Mouse (Mus musculus) G1E (cell line): ENCODE measurements around the gene Mrpl2. TPM values are rescaled to one million over a fixed set of nuclear protein-coding genes. Genes with fewer than 3 reads are reported as not detected.

Source experiments
- ATAC-seq: 2 replicates; pipeline ENCODE4 v1.8.0; 2016; ENCODE audit warnings: mild to moderate bottlenecking; ENCODE audit not compliant: insufficient number of reproducible peaks, poor library complexity, low FRiP score, severe bottlenecking; ENCODE audit errors: extremely low read depth
- DNase-seq: peaks from one replicate; pipeline ENCODE4 v3.0.0; 2012; ENCODE audit warnings: low spot score
- H3K27me3 ChIP-seq: 2 replicates; pipeline ENCODE4 v1.6.1; 2012; ENCODE audit warnings: mild to moderate bottlenecking, low read length, inconsistent platforms; ENCODE audit not compliant: insufficient read depth
- H3K36me3 ChIP-seq: replicated peaks from 2 replicates; pipeline ENCODE3; 2012; ENCODE audit warnings: mild to moderate bottlenecking, inconsistent platforms
- H3K4me1 ChIP-seq: 2 replicates; pipeline ENCODE4 v1.6.1; 2012; ENCODE audit warnings: low read depth, low read length, inconsistent platforms, mixed read lengths; ENCODE audit not compliant: insufficient read depth
- H3K4me3 ChIP-seq: 2 replicates; pipeline ENCODE4 v1.5.1; 2012; ENCODE audit warnings: low read depth, mild to moderate bottlenecking, inconsistent platforms, low read length, moderate library complexity, mixed read lengths
- H3K9me3 ChIP-seq: replicated peaks from 2 replicates; pipeline ENCODE4 v1.6.1; 2012; ENCODE audit warnings: inconsistent platforms
- CTCF ChIP-seq: IDR thresholded peaks from 2 replicates; pipeline ENCODE4 v1.5.1; 2012; ENCODE audit warnings: low read depth, low read length, inconsistent platforms, mixed read lengths
- GATA1 ChIP-seq: IDR thresholded peaks from 2 replicates; pipeline ENCODE4 v1.6.1; 2012; ENCODE audit warnings: borderline replicate concordance, low read length, inconsistent platforms, mixed read lengths
- GATA2 ChIP-seq: IDR thresholded peaks from 2 replicates; pipeline ENCODE4 v1.6.1; 2012; ENCODE audit warnings: low read depth, low read length, inconsistent platforms, borderline replicate concordance
- POLR2AphosphoS5 ChIP-seq: IDR thresholded peaks from 2 replicates; pipeline ENCODE4 v1.6.1; 2012; ENCODE audit warnings: low read depth, low read length, inconsistent platforms; ENCODE audit not compliant: insufficient replicate concordance
- TAL1 ChIP-seq: conservative IDR thresholded peaks from 2 replicates; pipeline ENCODE4 v1.6.1; 2012; ENCODE audit warnings: low read depth, low read length, inconsistent platforms, mixed read lengths
- polyA plus RNA-seq: library from polyadenylated mRNA; stranded (reverse); fragments of >175 nt; gene quantifications from 2 replicates; pipeline ENCODE4 v1.2.3, GENCODE M21; 2012
- total RNA-seq, 2 experiments: library from RNA; stranded (forward) in 1 of 2; stranded (reverse) in 1 of 2; fragments of 200-1000 nt in 1 of 2; fragments of >200 nt in 1 of 2; fragmentation: Nextera tagmentation in 1 of 2; gene quantifications; 2 replicates each; pipeline ENCODE4 v1.2.3; 2014 to 2017

Mrpl2 gene
- total and polyA plus RNA-seq, 3 experiments = 44.7 to 853 (median 76.3) TPM

DNA sequence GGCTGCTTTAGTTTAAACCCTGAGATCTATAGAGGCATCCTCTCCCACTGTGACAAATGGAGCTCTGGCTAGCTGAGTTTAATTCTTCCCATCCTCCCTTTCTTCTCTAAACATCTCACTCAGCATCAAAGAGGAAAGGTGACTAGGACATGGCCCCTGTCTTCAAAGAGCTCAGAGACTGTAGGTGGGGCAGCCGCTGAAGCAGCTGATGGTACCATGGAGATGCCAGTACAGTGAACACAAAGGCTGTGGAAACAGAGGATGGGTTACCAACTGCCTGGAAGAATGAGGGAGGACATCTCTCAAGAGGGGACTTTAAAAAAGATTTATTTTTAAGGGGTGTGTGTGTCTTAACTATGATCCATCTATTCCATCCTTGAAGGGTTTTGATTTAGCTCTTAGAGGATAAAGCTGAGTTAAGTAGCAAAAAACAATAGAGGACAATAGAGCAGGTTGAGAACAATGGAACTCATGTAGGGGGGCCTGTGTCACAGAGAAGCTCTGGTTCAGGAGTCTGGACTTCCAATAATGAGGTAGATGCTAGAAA, 48.6 kb downstream of the Mrpl2 start:
- Histone ChIP-seq H3K27me3 (no peaks in the 10 kb centered on the region), H3K4me1 (peaks cover 8% of the 10 kb centered on the region), H3K4me3 (no peak overlapping the region), H3K36me3 (peaks cover 83% of the 10 kb centered on the region), H3K9me3 (no peaks in the 10 kb centered on the region)
- TF ChIP-seq TAL1 = no peak
- TF ChIP-seq GATA2 = no peak
- TF ChIP-seq POLR2AphosphoS5 = no peak
- TF ChIP-seq GATA1 = no peak
- TF ChIP-seq CTCF = no peak
- DNase-seq (no peak), ATAC-seq (no peak)

DNA sequence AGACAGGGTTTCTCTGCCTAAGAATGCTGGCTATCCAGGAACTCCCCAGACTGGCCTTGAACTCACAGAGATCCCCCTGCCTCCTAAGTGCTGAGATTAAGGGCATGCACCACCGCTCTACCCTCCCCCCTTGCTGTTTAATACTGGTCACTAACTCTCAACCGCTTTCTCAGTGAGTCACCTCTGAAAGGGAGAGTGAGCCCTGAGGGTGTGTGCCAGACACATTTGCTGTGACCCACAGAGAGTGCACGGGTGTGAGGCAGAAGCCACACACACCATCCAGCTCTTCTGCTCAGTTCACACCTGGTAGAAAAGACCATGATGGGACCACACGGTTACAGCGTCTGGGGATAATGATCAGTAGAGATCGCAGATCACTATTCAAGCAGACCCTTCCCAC, 52.5 kb downstream of the Mrpl2 start:
- DNase-seq (no peak), ATAC-seq (no peak)
- peaks cover 43% of the 10 kb centered on the region for H3K4me1 ChIP-seq
- peaks cover 89% of the 10 kb centered on the region for H3K36me3 ChIP-seq
- no peak for TF ChIP-seq POLR2AphosphoS5
- H3K27me3 ChIP-seq = no peaks in the 10 kb centered on the region
- no peaks in the 10 kb centered on the region for H3K9me3 ChIP-seq
- no peak overlapping the region for H3K4me3 ChIP-seq

DNA sequence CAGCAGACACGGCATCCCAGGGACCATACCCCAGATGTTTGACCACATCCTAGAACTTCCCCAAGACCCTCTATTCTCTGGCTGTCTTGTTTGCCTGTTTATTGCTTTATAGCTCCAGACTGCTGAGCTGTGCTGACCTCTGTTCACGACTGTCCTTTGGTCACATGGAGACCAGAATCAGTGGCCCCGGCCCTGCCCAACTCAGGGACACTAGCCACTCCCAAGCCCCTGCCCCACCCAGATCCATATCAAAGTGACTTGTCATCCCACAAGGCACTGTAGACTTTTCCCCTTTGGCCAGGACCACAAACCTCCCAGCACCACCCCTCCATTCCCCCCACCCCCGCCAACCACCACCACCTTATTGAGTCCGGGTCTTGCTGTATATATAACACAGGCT, 53.2 kb downstream of the Mrpl2 start:
- Histone ChIP-seq H3K36me3 (peaks cover 82% of the 10 kb centered on the region), H3K27me3 (no peaks in the 10 kb centered on the region), H3K9me3 (no peaks in the 10 kb centered on the region), H3K4me3 (no peak overlapping the region), H3K4me1 (peaks cover 50% of the 10 kb centered on the region)
- ATAC-seq = no peak
- TF ChIP-seq CTCF = no peak
- no peak for TF ChIP-seq TAL1
- TF ChIP-seq GATA1 = no peak
- no peak for TF ChIP-seq GATA2
- no peak for TF ChIP-seq POLR2AphosphoS5
- DNase-seq = no peak

Other genes starting within 250 kb of the Mrpl2 start
Only the 20 nearest of the 21 such genes appear.
- gene Crip3, start 217.3 kb upstream of the Mrpl2 start, total RNA-seq (2014; fragmentation: Nextera tagmentation) = not detected in 2 replicates
- gene Crip3, start 217.3 kb upstream of the Mrpl2 start, total RNA-seq (2017) = 0.12 TPM in 1 of 2 replicates, not detected in the other
- gene Crip3, start 217.3 kb upstream of the Mrpl2 start, polyA plus RNA-seq = not detected in 2 replicates
- not detected in 2 replicates for gene Slc22a7, start 207.8 kb upstream of the Mrpl2 start, total RNA-seq (2014; fragmentation: Nextera tagmentation)
- gene Slc22a7, start 207.8 kb upstream of the Mrpl2 start, total RNA-seq (2017) = not detected in 2 replicates
- gene Slc22a7, start 207.8 kb upstream of the Mrpl2 start, polyA plus RNA-seq = not detected in 2 replicates
- gene Ttbk1, start 158.6 kb upstream of the Mrpl2 start, total RNA-seq (2014; fragmentation: Nextera tagmentation) = not detected in 2 replicates
- 0.11 and 0.52 TPM in 2 replicates for gene Ttbk1, start 158.6 kb upstream of the Mrpl2 start, total RNA-seq (2017)
- 0.01 TPM in 1 of 2 replicates, not detected in the other for gene Ttbk1, start 158.6 kb upstream of the Mrpl2 start, polyA plus RNA-seq
- 26.0 and 29.8 TPM in 2 replicates for gene Dnph1, start 149.5 kb upstream of the Mrpl2 start, total RNA-seq (2014; fragmentation: Nextera tagmentation)
- gene Dnph1, start 149.5 kb upstream of the Mrpl2 start, total RNA-seq (2017) = 18.8 and 24.9 TPM in 2 replicates
- 36.9 and 38.1 TPM in 2 replicates for gene Dnph1, start 149.5 kb upstream of the Mrpl2 start, polyA plus RNA-seq
- gene Cul9, start 99.8 kb upstream of the Mrpl2 start, total RNA-seq (2014; fragmentation: Nextera tagmentation) = 0.24 and 0.45 TPM in 2 replicates
- gene Cul9, start 99.8 kb upstream of the Mrpl2 start, total RNA-seq (2017) = 0.76 and 0.81 TPM in 2 replicates
- 0.66 and 0.70 TPM in 2 replicates for gene Cul9, start 99.8 kb upstream of the Mrpl2 start, polyA plus RNA-seq
- 52.7 and 60.3 TPM in 2 replicates for gene Srf, start 90.1 kb upstream of the Mrpl2 start, total RNA-seq (2014; fragmentation: Nextera tagmentation)
- gene Srf, start 90.1 kb upstream of the Mrpl2 start, total RNA-seq (2017) = 18.4 and 22.7 TPM in 2 replicates
- 113 and 114 TPM in 2 replicates for gene Srf, start 90.1 kb upstream of the Mrpl2 start, polyA plus RNA-seq
- gene Ptk7, start 16.7 kb upstream of the Mrpl2 start, total RNA-seq (2014; fragmentation: Nextera tagmentation) = not detected in 2 replicates
- gene Ptk7, start 16.7 kb upstream of the Mrpl2 start, total RNA-seq (2017) = 0.05 TPM in 1 of 2 replicates, not detected in the other
- 0.01 TPM in 1 of 2 replicates, not detected in the other for gene Ptk7, start 16.7 kb upstream of the Mrpl2 start, polyA plus RNA-seq
- gene Klc4, start 207 bp upstream of the Mrpl2 start, total RNA-seq (2014; fragmentation: Nextera tagmentation) = 1.3 and 2.1 TPM in 2 replicates
- 8.9 and 10.2 TPM in 2 replicates for gene Klc4, start 207 bp upstream of the Mrpl2 start, total RNA-seq (2017)
- gene Klc4, start 207 bp upstream of the Mrpl2 start, polyA plus RNA-seq = 11.7 and 12.3 TPM in 2 replicates
- 44.1 and 47.4 TPM in 2 replicates for gene Cul7, start 4.1 kb downstream of the Mrpl2 start, total RNA-seq (2014; fragmentation: Nextera tagmentation)
- gene Cul7, start 4.1 kb downstream of the Mrpl2 start, total RNA-seq (2017) = 27.4 and 30.0 TPM in 2 replicates
- 136 and 142 TPM in 2 replicates for gene Cul7, start 4.1 kb downstream of the Mrpl2 start, polyA plus RNA-seq
- 12.2 and 13.2 TPM in 2 replicates for gene Rrp36, start 28.1 kb downstream of the Mrpl2 start, total RNA-seq (2014; fragmentation: Nextera tagmentation)
- 48.0 and 67.2 TPM in 2 replicates for gene Rrp36, start 28.1 kb downstream of the Mrpl2 start, total RNA-seq (2017)
- 39.0 and 45.0 TPM in 2 replicates for gene Rrp36, start 28.1 kb downstream of the Mrpl2 start, polyA plus RNA-seq
- 37.1 and 42.4 TPM in 2 replicates for gene Mea1, start 32.6 kb downstream of the Mrpl2 start, total RNA-seq (2014; fragmentation: Nextera tagmentation)
- 79.5 and 83.8 TPM in 2 replicates for gene Mea1, start 32.6 kb downstream of the Mrpl2 start, total RNA-seq (2017)
- gene Mea1, start 32.6 kb downstream of the Mrpl2 start, polyA plus RNA-seq = 84.7 and 105 TPM in 2 replicates
- 70.1 and 79.1 TPM in 2 replicates for gene Klhdc3, start 34.7 kb downstream of the Mrpl2 start, total RNA-seq (2014; fragmentation: Nextera tagmentation)
- 21.0 and 26.0 TPM in 2 replicates for gene Klhdc3, start 34.7 kb downstream of the Mrpl2 start, total RNA-seq (2017)
- 221 and 297 TPM in 2 replicates for gene Klhdc3, start 34.7 kb downstream of the Mrpl2 start, polyA plus RNA-seq
- 55.2 and 56.6 TPM in 2 replicates for gene Ppp2r5d, start 58.9 kb downstream of the Mrpl2 start, total RNA-seq (2014; fragmentation: Nextera tagmentation)
- 33.9 and 40.1 TPM in 2 replicates for gene Ppp2r5d, start 58.9 kb downstream of the Mrpl2 start, total RNA-seq (2017)
- gene Ppp2r5d, start 58.9 kb downstream of the Mrpl2 start, polyA plus RNA-seq = 78.5 and 83.4 TPM in 2 replicates
- 19.8 and 22.1 TPM in 2 replicates for gene Pex6, start 65.2 kb downstream of the Mrpl2 start, total RNA-seq (2014; fragmentation: Nextera tagmentation)
- gene Pex6, start 65.2 kb downstream of the Mrpl2 start, total RNA-seq (2017) = 14.3 and 17.3 TPM in 2 replicates
- gene Pex6, start 65.2 kb downstream of the Mrpl2 start, polyA plus RNA-seq = 52.6 and 56.0 TPM in 2 replicates
- not detected in 2 replicates for gene Gnmt, start 82.9 kb downstream of the Mrpl2 start, total RNA-seq (2014; fragmentation: Nextera tagmentation)
- 0.52 TPM in 1 of 2 replicates, not detected in the other for gene Gnmt, start 82.9 kb downstream of the Mrpl2 start, total RNA-seq (2017)
- 0.17 TPM in 1 of 2 replicates, not detected in the other for gene Gnmt, start 82.9 kb downstream of the Mrpl2 start, polyA plus RNA-seq
- gene Cnpy3, start 106.0 kb downstream of the Mrpl2 start, total RNA-seq (2014; fragmentation: Nextera tagmentation) = 12.8 and 14.4 TPM in 2 replicates
- gene Cnpy3, start 106.0 kb downstream of the Mrpl2 start, total RNA-seq (2017) = 36.3 and 41.1 TPM in 2 replicates
- 96.9 and 114 TPM in 2 replicates for gene Cnpy3, start 106.0 kb downstream of the Mrpl2 start, polyA plus RNA-seq
- not detected in 2 replicates for gene Ptcra, start 117.5 kb downstream of the Mrpl2 start, total RNA-seq (2014; fragmentation: Nextera tagmentation)
- gene Ptcra, start 117.5 kb downstream of the Mrpl2 start, total RNA-seq (2017) = 0.12 and 0.27 TPM in 2 replicates
- gene Ptcra, start 117.5 kb downstream of the Mrpl2 start, polyA plus RNA-seq = 0.04 and 0.07 TPM in 2 replicates
- 26.8 and 33.4 TPM in 2 replicates for gene 2310039H08Rik, start 126.4 kb downstream of the Mrpl2 start, total RNA-seq (2014; fragmentation: Nextera tagmentation)
- gene 2310039H08Rik, start 126.4 kb downstream of the Mrpl2 start, total RNA-seq (2017) = 17.4 and 24.3 TPM in 2 replicates
- 129 and 189 TPM in 2 replicates for gene 2310039H08Rik, start 126.4 kb downstream of the Mrpl2 start, polyA plus RNA-seq
- 154 and 166 TPM in 2 replicates for gene Rpl7l1, start 136.4 kb downstream of the Mrpl2 start, total RNA-seq (2014; fragmentation: Nextera tagmentation)
- 159 and 181 TPM in 2 replicates for gene Rpl7l1, start 136.4 kb downstream of the Mrpl2 start, total RNA-seq (2017)
- gene Rpl7l1, start 136.4 kb downstream of the Mrpl2 start, polyA plus RNA-seq = 7.0 and 11.3 TPM in 2 replicates
- gene Bicral, start 212.3 kb downstream of the Mrpl2 start, total RNA-seq (2014; fragmentation: Nextera tagmentation) = 34.4 and 41.2 TPM in 2 replicates
- 9.2 and 13.4 TPM in 2 replicates for gene Bicral, start 212.3 kb downstream of the Mrpl2 start, total RNA-seq (2017)
- gene Bicral, start 212.3 kb downstream of the Mrpl2 start, polyA plus RNA-seq = 10.7 and 12.9 TPM in 2 replicates